Mouse (Mus musculus) bone marrow macrophage, adult 2 months (primary cell): Measurements from ENCODE around the gene Cdh16.

Experiments used
- CTCF ChIP-seq: IDR thresholded peaks from 2 replicates; pipeline ENCODE4 v1.5.1; 2012; ENCODE audit warnings: low read depth, mild to moderate bottlenecking, low read length, moderate library complexity
- POLR2A ChIP-seq: IDR thresholded peaks from 2 replicates; pipeline ENCODE4 v1.6.1; 2012; ENCODE audit warnings: mild to moderate bottlenecking, low read depth, low read length, borderline replicate concordance

DNA sequence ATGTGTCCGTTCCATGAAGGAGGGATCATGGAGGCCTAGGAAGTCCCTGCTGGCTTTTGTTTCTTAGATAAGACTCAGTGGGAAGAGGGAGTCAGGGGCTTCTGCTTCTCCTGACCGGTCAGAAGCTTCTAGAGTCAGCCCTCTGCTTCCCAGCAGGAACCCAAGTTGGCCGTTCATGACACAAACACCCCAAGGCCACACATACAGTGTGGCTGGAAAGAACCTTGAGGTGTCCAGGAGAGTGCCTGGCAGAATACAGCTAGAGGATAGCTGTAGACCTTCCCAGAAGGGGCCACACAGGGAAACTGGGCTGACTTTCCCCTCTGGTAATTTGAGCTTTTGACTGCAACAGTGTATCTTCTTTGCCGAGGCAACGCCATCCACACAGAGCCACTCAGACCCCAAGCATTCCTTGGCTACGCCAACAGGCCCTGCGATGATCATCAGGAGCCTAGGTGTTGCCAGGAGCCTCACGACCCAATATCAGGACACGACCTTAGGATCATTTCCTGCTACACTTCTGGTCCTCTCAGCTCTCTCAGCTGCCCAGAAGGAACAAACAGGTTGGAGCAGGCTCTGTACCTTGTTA, 9.1 kb upstream of the Cdh16 start:
- TF ChIP-seq CTCF, result no peak
- no peak for TF ChIP-seq POLR2A
